Mouse (Mus musculus) testis, adult 2 months (tissue): ENCODE data around the gene Prkag2. TPM values are rescaled to one million over a fixed set of nuclear protein-coding genes. Genes with fewer than 3 reads are reported as not detected.

Experiments used
- H3K27ac ChIP-seq: fragments of 200-500 bp; 2 replicates; pipeline ENCODE4 v1.5.1; 2012; ENCODE audit warnings: low read depth, low read length; ENCODE audit not compliant: control insufficient read depth, insufficient read depth
- H3K27me3 ChIP-seq: fragments of 200-500 bp; 2 replicates; pipeline ENCODE4 v1.6.1; 2012; ENCODE audit warnings: mild to moderate bottlenecking, low read length, moderate library complexity; ENCODE audit not compliant: control insufficient read depth, insufficient read depth
- H3K36me3 ChIP-seq: fragments of 200-500 bp; 2 replicates; pipeline ENCODE4 v1.6.1; 2012; ENCODE audit warnings: mild to moderate bottlenecking, low read length; ENCODE audit not compliant: control insufficient read depth, insufficient read depth
- H3K4me1 ChIP-seq: fragments of 200-500 bp; 2 replicates; pipeline ENCODE4 v1.6.1; 2012; ENCODE audit warnings: low read length; ENCODE audit not compliant: control insufficient read depth, insufficient read depth
- H3K4me3 ChIP-seq: fragments of 200-500 bp; 2 replicates; pipeline ENCODE4 v1.5.1; 2012; ENCODE audit warnings: low read depth, mild to moderate bottlenecking, low read length, moderate library complexity, mixed read lengths; ENCODE audit not compliant: control insufficient read depth
- CTCF ChIP-seq: fragments of 200-500 bp; IDR thresholded peaks from 2 replicates; pipeline ENCODE4 v1.5.1; 2012; ENCODE audit warnings: low read depth, mild to moderate bottlenecking, inconsistent platforms, low read length, moderate library complexity; ENCODE audit not compliant: control insufficient read depth, insufficient read depth, insufficient replicate concordance
- POLR2A ChIP-seq: fragments of 200-500 bp; IDR thresholded peaks from 2 replicates; pipeline ENCODE4 v1.6.1; 2012; ENCODE audit warnings: low read depth, mild to moderate bottlenecking, inconsistent platforms, low read length, moderate library complexity; ENCODE audit not compliant: control insufficient read depth
- polyA plus RNA-seq: library from polyadenylated mRNA; depleted of rRNA; stranded (reverse); fragments of >200 nt; gene quantifications from 2 replicates; pipeline ENCODE4 v1.2.3, GENCODE M21; 2012

The Prkag2 gene
- polyA plus RNA-seq, 1 experiment, result 149 TPM

DNA sequence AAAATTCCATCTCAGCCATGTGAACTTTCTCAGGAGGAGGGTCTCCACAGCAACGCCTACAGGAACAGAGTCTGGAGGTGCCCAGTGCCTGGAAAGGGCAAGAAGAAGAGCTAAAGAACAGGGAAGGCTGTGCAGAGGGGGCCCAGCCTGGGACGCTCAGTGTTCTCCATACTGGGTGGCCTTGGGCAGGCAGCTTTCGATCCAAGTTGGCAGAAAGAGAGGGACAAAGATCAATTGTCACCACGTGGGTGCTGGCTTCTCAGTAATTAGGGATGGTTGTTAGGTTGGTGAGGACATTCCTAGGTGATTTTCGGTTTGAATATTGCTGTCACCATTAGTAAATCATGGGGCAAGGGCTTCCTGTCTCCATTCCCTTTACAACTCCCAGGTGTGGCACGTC, 148.2 kb downstream of the Prkag2 start:
- Histone ChIP-seq H3K4me1 (no peaks in the 10 kb centered on the region), H3K4me3 (no peak overlapping the region), H3K27me3 (no peaks in the 10 kb centered on the region), H3K36me3 (no peaks in the 10 kb centered on the region), H3K27ac (no peak overlapping the region)
- TF ChIP-seq CTCF, result no peak
- no peak for TF ChIP-seq POLR2A

DNA sequence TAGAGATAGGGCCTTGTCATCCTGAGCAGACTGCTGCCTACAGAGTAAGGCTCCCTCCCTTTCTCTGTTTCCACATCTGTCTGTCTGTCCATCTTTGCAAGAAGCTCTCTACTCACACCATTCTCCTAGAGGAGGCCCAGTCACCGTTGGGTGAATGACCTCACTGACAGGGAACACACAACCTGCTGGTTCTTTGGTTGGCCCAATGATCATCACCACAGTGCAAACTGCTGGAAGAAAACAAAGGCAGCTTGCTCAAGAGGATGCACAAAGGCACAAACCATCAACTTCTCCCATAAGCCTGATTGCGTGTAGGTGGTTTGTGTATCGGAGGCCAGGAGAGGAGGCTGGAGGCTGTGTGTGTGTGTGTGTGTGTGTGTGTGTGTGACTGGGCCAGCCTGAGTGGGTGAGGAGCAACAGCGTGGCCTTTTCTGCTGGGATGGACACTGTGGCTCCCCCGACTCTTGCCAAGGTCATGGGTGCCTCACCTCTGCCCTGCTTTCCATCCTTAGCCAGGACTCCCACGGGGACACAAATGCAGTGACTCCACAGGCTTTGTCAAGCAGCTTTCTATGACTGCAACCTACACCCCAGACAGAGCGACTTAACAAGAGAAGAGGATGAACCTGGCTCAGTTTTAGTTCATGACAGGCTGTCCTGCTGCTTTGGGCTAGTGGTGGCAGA, 149.4 kb downstream of the Prkag2 start:
- Histone ChIP-seq H3K4me3 (no peak overlapping the region), H3K27ac (no peak overlapping the region), H3K27me3 (no peaks in the 10 kb centered on the region), H3K36me3 (no peaks in the 10 kb centered on the region), H3K4me1 (no peaks in the 10 kb centered on the region)
- no peak for TF ChIP-seq CTCF
- TF ChIP-seq POLR2A, result no peak

DNA sequence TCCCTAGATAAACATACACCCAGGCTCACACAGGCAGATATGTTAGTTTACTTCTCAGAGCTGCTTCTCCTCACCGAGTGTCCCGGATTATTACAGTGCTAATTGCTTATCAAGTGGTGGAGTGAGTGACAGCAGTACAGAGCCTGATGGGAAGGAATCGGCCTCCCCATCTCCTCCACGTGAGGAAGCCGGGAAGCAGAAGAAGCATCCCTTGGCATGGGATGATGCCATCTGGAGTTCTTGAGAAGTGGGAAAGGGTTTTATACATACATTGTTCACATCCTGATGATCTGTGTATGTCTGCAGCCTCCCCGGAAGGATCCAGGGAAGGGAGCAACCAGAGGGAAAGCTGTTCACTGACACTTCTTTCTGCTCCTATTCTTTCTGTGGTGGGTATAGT, 150.4 kb downstream of the Prkag2 start:
- H3K4me1 ChIP-seq, result no peaks in the 10 kb centered on the region
- H3K36me3 ChIP-seq, result no peaks in the 10 kb centered on the region
- H3K4me3 ChIP-seq, result no peak overlapping the region
- no peak overlapping the region for H3K27ac ChIP-seq
- no peaks in the 10 kb centered on the region for H3K27me3 ChIP-seq
- TF ChIP-seq CTCF (no peak), POLR2A (no peak)

DNA sequence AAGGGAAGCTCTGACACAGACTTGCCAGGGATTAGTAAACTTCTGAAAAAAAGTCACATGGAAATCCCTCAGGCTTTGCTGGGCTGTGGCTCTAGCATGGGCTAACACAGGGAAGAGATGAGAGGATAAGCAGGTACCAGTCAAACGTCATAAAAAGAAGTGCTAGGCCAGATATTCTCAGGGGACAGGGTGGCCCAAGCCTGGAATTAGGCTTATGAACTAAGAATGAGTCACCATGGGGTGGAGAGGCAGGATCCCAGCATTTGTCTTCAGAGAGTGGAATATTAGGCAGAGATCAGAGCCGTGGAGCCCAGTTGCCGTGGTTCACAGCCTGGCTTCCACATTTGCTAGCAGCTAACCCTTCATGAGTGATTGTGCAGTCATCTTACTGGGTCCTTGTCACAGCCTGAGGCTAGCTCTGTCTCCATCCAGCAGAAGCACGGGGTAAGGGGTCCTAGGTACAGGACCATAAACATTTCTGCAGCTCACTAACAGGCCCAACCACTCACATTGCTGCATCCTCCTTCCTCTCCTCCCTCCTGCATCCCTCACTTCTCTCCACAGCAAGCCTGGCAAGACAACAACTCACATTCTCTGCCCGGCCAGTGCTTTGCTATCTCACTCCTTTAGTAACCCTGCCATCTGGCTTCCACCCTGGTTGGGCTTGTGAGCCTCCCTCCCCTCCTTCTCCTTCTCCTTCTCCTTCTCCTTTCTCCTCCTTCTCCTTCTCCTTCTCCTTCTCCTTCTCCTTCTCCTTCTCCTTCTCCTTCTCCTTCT, 162.2 kb downstream of the Prkag2 start:
- Histone ChIP-seq H3K36me3 (no peaks in the 10 kb centered on the region), H3K4me1 (no peaks in the 10 kb centered on the region), H3K4me3 (no peak overlapping the region), H3K27ac (no peak overlapping the region), H3K27me3 (no peaks in the 10 kb centered on the region)
- TF ChIP-seq CTCF, result no peak
- TF ChIP-seq POLR2A, result no peak

DNA sequence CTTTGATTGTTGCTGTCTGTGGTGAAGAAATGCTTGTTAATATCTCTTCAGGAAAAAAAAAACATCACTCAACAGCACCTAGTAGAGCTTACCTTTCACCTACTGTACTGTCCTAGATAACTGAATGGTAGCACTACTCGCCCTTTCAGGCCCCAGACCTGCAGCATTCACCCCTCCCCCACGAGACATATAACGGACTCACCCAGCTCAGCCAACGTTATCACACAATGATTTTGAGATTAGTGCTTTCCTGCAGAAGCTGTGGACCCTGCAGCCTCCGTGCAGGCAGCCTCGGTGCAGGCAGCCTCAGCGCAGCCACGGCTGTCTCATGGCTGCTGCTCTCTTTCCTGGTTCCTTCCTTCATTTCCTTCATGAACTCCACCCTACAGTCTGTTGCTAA, 164.0 kb downstream of the Prkag2 start:
- Histone ChIP-seq H3K4me1 (no peaks in the 10 kb centered on the region), H3K4me3 (no peak overlapping the region), H3K27ac (no peak overlapping the region), H3K27me3 (no peaks in the 10 kb centered on the region), H3K36me3 (no peaks in the 10 kb centered on the region)
- no peak for TF ChIP-seq POLR2A
- TF ChIP-seq CTCF, result no peak

DNA sequence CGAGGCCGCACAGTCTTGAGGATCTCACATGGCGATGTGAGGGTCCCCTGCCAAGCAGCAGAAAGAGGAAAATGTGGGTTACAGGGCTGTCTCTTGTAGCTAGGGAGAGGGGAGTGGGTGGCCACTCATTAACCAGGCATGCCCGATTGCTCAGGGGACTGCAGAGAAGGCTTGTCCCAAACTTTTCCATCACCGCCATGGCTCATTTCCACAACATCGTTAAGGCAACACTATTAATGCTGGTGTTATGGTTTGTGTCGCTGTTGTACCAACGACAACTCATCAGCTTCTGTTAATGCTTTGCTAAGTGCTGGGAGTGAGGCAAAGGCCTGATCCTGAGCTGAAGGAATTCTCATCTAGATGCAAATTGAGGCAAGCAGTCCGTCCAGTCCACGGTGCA, 165.0 kb downstream of the Prkag2 start:
- no peaks in the 10 kb centered on the region for H3K36me3 ChIP-seq
- TF ChIP-seq CTCF (no peak), POLR2A (no peak)
- H3K27me3 ChIP-seq, result no peaks in the 10 kb centered on the region
- H3K4me3 ChIP-seq, result no peak overlapping the region
- no peaks in the 10 kb centered on the region for H3K4me1 ChIP-seq
- H3K27ac ChIP-seq, result no peak overlapping the region

DNA sequence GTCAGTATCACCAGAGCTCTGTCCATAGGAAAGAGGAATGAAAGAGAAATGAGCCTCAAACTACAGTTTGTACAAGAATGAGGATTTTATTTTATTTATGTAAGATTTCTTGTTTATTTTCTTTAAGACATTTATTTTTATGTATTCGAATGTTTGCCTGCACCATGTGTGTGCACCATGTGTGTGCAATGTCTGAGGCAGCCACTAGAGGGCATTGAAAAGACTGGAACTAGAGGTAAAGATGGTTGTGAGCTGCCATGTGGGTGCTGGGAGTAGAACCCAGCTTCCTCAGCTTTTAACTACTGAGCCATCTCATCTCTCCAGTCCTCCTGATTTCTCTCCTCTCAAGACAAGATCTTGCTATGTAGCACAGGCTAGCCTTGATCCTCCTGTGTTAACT, 166.7 kb downstream of the Prkag2 start:
- no peak overlapping the region for H3K4me3 ChIP-seq
- TF ChIP-seq POLR2A, result no peak
- TF ChIP-seq CTCF, result no peak
- H3K27me3 ChIP-seq, result no peaks in the 10 kb centered on the region
- no peaks in the 10 kb centered on the region for H3K4me1 ChIP-seq
- H3K27ac ChIP-seq, result no peak overlapping the region
- no peaks in the 10 kb centered on the region for H3K36me3 ChIP-seq
